Comparison of ENCODE assay signal across 29 mouse cellular contexts in genomic region chr11:73111414-73111813, GRCm38 (mm10). TPM values are rescaled to one million over a fixed set of nuclear protein-coding genes. Genes with fewer than 3 reads are reported as not detected.
"Had no signal": no experiment of that assay in that cellular context is flagged by ENCODE, and none has a peak within 500 bp of the region (broad histone marks: within the 10 kb centered on the region; RNA-seq: fewer than 3 reads in every experiment).

No protein-coding gene starts in this region.

- H3K4me2 ChIP-seq: limb, embryonic 12.5 days; limb, embryonic 13.5 days; limb, embryonic 15.5 days; liver, embryonic 11.5 days; liver, embryonic 12.5 days; liver, embryonic 13.5 days; liver, embryonic 15.5 days; lung, embryonic 14.5 days; lung, embryonic 15.5 days; midbrain, embryonic 11.5 days; midbrain, embryonic 12.5 days; midbrain, embryonic 13.5 days; midbrain, embryonic 15.5 days had no signal

- H3K9ac ChIP-seq: limb, embryonic 12.5 days; limb, embryonic 13.5 days; limb, embryonic 15.5 days; liver, embryonic 12.5 days; liver, embryonic 13.5 days; liver, embryonic 14.5 days; liver, embryonic 15.5 days; liver, postnatal 0 days; lung, embryonic 14.5 days; lung, embryonic 15.5 days; midbrain, embryonic 12.5 days; midbrain, embryonic 13.5 days; midbrain, embryonic 15.5 days had no signal

- H3K27ac ChIP-seq: left cerebral cortex, adult 2 months; limb, embryonic 10.5 days; limb, embryonic 12.5 days; limb, embryonic 13.5 days; limb, embryonic 15.5 days; liver, embryonic 12.5 days; liver, embryonic 13.5 days; liver, embryonic 14.5 days; liver, embryonic 15.5 days; lung, embryonic 15.5 days; macrophage; midbrain, embryonic 10.5 days; midbrain, embryonic 12.5 days; midbrain, embryonic 13.5 days; midbrain, embryonic 15.5 days had no signal

- H3K27me3 ChIP-seq: limb, embryonic 12.5 days; limb, embryonic 13.5 days; limb, embryonic 15.5 days; liver, embryonic 12.5 days; liver, embryonic 13.5 days; liver, embryonic 15.5 days; lung, embryonic 15.5 days; midbrain, embryonic 12.5 days; midbrain, embryonic 13.5 days; midbrain, embryonic 15.5 days had no signal

- H3K4me1 ChIP-seq: limb, embryonic 10.5 days; limb, embryonic 12.5 days; limb, embryonic 13.5 days; limb, embryonic 15.5 days; lung, embryonic 15.5 days; midbrain, embryonic 10.5 days; midbrain, embryonic 12.5 days; midbrain, embryonic 13.5 days; midbrain, embryonic 15.5 days had no signal

- ATAC-seq: liver, embryonic 12.5 days; liver, postnatal 0 days; midbrain, embryonic 13.5 days; midbrain, embryonic 15.5 days; midbrain, embryonic 16.5 days had no signal

- H3K4me3 ChIP-seq: left cerebral cortex, adult 2 months; limb, embryonic 10.5 days; limb, embryonic 12.5 days; limb, embryonic 13.5 days; limb, embryonic 15.5 days; liver, embryonic 12.5 days; liver, embryonic 13.5 days; liver, embryonic 15.5 days; lung, embryonic 15.5 days; megakaryocyte, embryonic 14.5 days; midbrain, embryonic 10.5 days; midbrain, embryonic 12.5 days; midbrain, embryonic 13.5 days; midbrain, embryonic 15.5 days had no signal

- H3K36me3 ChIP-seq: limb, embryonic 10.5 days; limb, embryonic 12.5 days; limb, embryonic 13.5 days; limb, embryonic 15.5 days; liver, embryonic 12.5 days; liver, embryonic 13.5 days; liver, embryonic 15.5 days; lung, embryonic 15.5 days; midbrain, embryonic 10.5 days; midbrain, embryonic 12.5 days; midbrain, embryonic 13.5 days; midbrain, embryonic 15.5 days had no signal

- H3K9me3 ChIP-seq: limb, embryonic 10.5 days; limb, embryonic 12.5 days; limb, embryonic 13.5 days; limb, embryonic 15.5 days; liver, embryonic 12.5 days; liver, embryonic 13.5 days; liver, embryonic 15.5 days; lung, embryonic 15.5 days; megakaryocyte, embryonic 14.5 days; midbrain, embryonic 10.5 days; midbrain, embryonic 12.5 days; midbrain, embryonic 13.5 days; midbrain, embryonic 15.5 days had no signal

- DNase-seq: left cerebral cortex, postnatal 4 days; liver; liver, embryonic 13.5 days; liver, postnatal 0 days; lung, adult 18-20 months; lung, adult 2 months; lung, embryonic 14.5 days; lung, postnatal 10 days; lung, postnatal 14 days; lung, postnatal 36 days; midbrain, embryonic 14.5 days had no signal

RNA-seq across cellular contexts. Expression of gene P2rx5, which starts 48.8 kb away (rescaled TPM):
- polyA plus RNA-seq: midbrain, embryonic 14.5 days had no signal
